Mouse (Mus musculus) liver, embryonic 14.5 days (tissue): ENCODE measurements at regions not wholly inside any gene's neighbourhood (a gene's known extent, or its start where the extent isn't known, plus 50 kb on each side); places are given as distances from the start of the nearest gene placed in this dataset.
A peak's percentile ranks its signal among the peaks of the same experiment; 100 is the strongest.

Experiments
- ATAC-seq: fragments of 200-750 bp; cut with Nextera tagmentation; 2 replicates; pipeline ENCODE4 v1.8.0; 2017; ENCODE audit warnings: moderate number of reproducible peaks, mild to moderate bottlenecking, moderate library complexity; ENCODE audit not compliant: insufficient read depth
- DNase-seq, 3 experiments: peaks; one replicate each; pipeline ENCODE4 v3.0.0-alpha.2; 2012 to 2013; ENCODE audit warnings: low read depth in 3 of 3, low spot score in 3 of 3
- H3K27ac ChIP-seq: fragments of 300-500 bp; sonication (generic); 2 replicates; pipeline ENCODE4 v1.5.1; 2014; ENCODE audit warnings: moderate library complexity, mild to moderate bottlenecking, control low read depth, inconsistent platforms
- H3K27me3 ChIP-seq: fragments of 300-500 bp; sonication (generic); 2 replicates; pipeline ENCODE4 v1.6.1; 2014; ENCODE audit warnings: mild to moderate bottlenecking, low read length, moderate library complexity; ENCODE audit not compliant: control insufficient read depth, insufficient read depth
- H3K36me3 ChIP-seq: fragments of 300-500 bp; sonication (generic); replicated peaks from 2 replicates; pipeline ENCODE4 v1.6.1; 2014; ENCODE audit warnings: low read depth; ENCODE audit not compliant: control insufficient read depth, insufficient read depth
- H3K4me1 ChIP-seq, 2 experiments: fragments of 200-500 bp in 1 of 2; fragments of 300-500 bp in 1 of 2; sonication (generic) in 1 of 2; replicated peaks; 2 replicates each; pipeline ENCODE4 v1.6.1; 2012 to 2014; ENCODE audit warnings: antibody characterized with exemption in 1 of 2, inconsistent platforms in 1 of 2, low read length in 1 of 2; ENCODE audit not compliant: control insufficient read depth in 2 of 2, insufficient read depth in 2 of 2
- H3K4me2 ChIP-seq: fragments of 300-500 bp; sonication (generic); 2 replicates; pipeline ENCODE4 v1.6.1; 2014; ENCODE audit warnings: low read depth, mild to moderate bottlenecking, control low read depth, moderate library complexity
- H3K4me3 ChIP-seq, 2 experiments: fragments of 200-500 bp in 1 of 2; fragments of 300-500 bp in 1 of 2; sonication (generic) in 1 of 2; 2 replicates each; pipeline ENCODE4 v1.5.1; 2012 to 2014; ENCODE audit warnings: low read depth in 2 of 2, low read length in 2 of 2, mild to moderate bottlenecking in 2 of 2, control low read depth in 1 of 2, inconsistent platforms in 1 of 2, moderate library complexity in 1 of 2; ENCODE audit not compliant: insufficient read depth in 1 of 2
- H3K9ac ChIP-seq: fragments of 300-500 bp; sonication (generic); replicated peaks from 2 replicates; pipeline ENCODE4 v1.6.1; 2014; ENCODE audit warnings: mild to moderate bottlenecking, control low read depth, moderate library complexity
- H3K9me3 ChIP-seq: fragments of 300-500 bp; sonication (generic); 2 replicates; pipeline ENCODE4 v1.6.1; 2016; ENCODE audit warnings: low read length, mixed read lengths; ENCODE audit not compliant: control insufficient read depth
- CTCF ChIP-seq: IDR thresholded peaks from 2 replicates; pipeline ENCODE4 v1.5.1; 2016; ENCODE audit warnings: antibody characterized with exemption, low read depth, control low read depth
- EP300 ChIP-seq: IDR thresholded peaks from 2 replicates; pipeline ENCODE4 v1.6.1; 2016; ENCODE audit warnings: antibody characterized with exemption, low read depth
- WGBS: fragments of 180-500 bp; shearing (Covaris S2); extraction: QIAGEN DNeasy Blood & Tissue Kit; methylation state at CpG from one replicate; pipeline ENCODE4 v1.1.7; 2014; ENCODE audit not compliant: insufficient replicate concordance; 5-methylcytosine and 5-hydroxymethylcytosine counted together

- Histone ChIP-seq H3K4me1 (no peaks in the 10 kb centered on the region), H3K27ac (no peak overlapping the region), H3K9ac (no peak overlapping the region), H3K4me3 (no peak overlapping the region), H3K27me3 (no peaks in the 10 kb centered on the region), H3K36me3 (no peaks in the 10 kb centered on the region), H3K4me2 (no peak overlapping the region), H3K9me3 (no peaks in the 10 kb centered on the region)
- WGBS, result 75% methylated on average over 5 of the region's 5 CpGs
- DNase-seq (no peak), ATAC-seq (no peak)
- no peak for TF ChIP-seq EP300
- no peak for TF ChIP-seq CTCF
Measured at GRCm38 (mm10) chr2:174856135-174856534, 95.7 kb downstream of the Edn3 start.

GRCm38 (mm10) chr2:174858011-174858834 is 97.8 kb downstream of the Edn3 start:
- Histone ChIP-seq H3K9ac (no peak overlapping the region), H3K4me2 (no peak overlapping the region), H3K9me3 (no peaks in the 10 kb centered on the region), H3K4me1 (no peaks in the 10 kb centered on the region), H3K4me3 (no peak overlapping the region), H3K27me3 (no peaks in the 10 kb centered on the region), H3K27ac (no peak overlapping the region), H3K36me3 (no peaks in the 10 kb centered on the region)
- WGBS, result 30% methylated on average over 15 of the region's 15 CpGs
- TF ChIP-seq EP300 (no peak), CTCF (peak; percentile 39)
- ATAC-seq (no peak), DNase-seq (no peak)

GRCm38 (mm10) chr2:174858835-174859215 is 98.4 kb downstream of the Edn3 start:
- 34% methylated on average over 2 of the region's 2 CpGs for WGBS
- Histone ChIP-seq H3K9ac (no peak overlapping the region), H3K4me3 (no peak overlapping the region), H3K9me3 (no peaks in the 10 kb centered on the region), H3K36me3 (no peaks in the 10 kb centered on the region), H3K4me1 (no peaks in the 10 kb centered on the region), H3K27me3 (no peaks in the 10 kb centered on the region), H3K27ac (no peak overlapping the region), H3K4me2 (no peak overlapping the region)
- TF ChIP-seq CTCF (no peak), EP300 (no peak)
- ATAC-seq (no peak), DNase-seq (no peak)

GRCm38 (mm10) chr2:174859533-174859932 is 99.1 kb downstream of the Edn3 start:
- no peak for ATAC-seq
- DNase-seq, result no peak
- Histone ChIP-seq H3K27ac (no peak overlapping the region), H3K9ac (no peak overlapping the region), H3K9me3 (no peaks in the 10 kb centered on the region), H3K4me2 (no peak overlapping the region), H3K4me1 (no peaks in the 10 kb centered on the region), H3K27me3 (no peaks in the 10 kb centered on the region), H3K36me3 (no peaks in the 10 kb centered on the region), H3K4me3 (no peak overlapping the region)
- WGBS, result 21% methylated on average over 7 of the region's 7 CpGs
- TF ChIP-seq CTCF (peak; percentile 69), EP300 (no peak)

GRCm38 (mm10) chr2:174864657-174865056 is 104.2 kb downstream of the Edn3 start:
- H3K9me3 ChIP-seq, result no peaks in the 10 kb centered on the region
- H3K4me3 ChIP-seq, result no peak overlapping the region
- H3K4me1 ChIP-seq, result no peaks in the 10 kb centered on the region
- H3K27me3 ChIP-seq, result no peaks in the 10 kb centered on the region
- H3K9ac ChIP-seq, result no peak overlapping the region
- H3K27ac ChIP-seq, result no peak overlapping the region
- H3K36me3 ChIP-seq, result no peaks in the 10 kb centered on the region
- TF ChIP-seq EP300, result no peak
- TF ChIP-seq CTCF, result no peak
- ATAC-seq (no peak), DNase-seq (no peak)
- WGBS, result 70% methylated on average over 3 of the region's 3 CpGs
- H3K4me2 ChIP-seq, result no peak overlapping the region
